In genomic region chr1:165461681-165462080, GRCm38 (mm10) we compare ENCODE assay signal across 8 mouse cellular contexts. TPM values are rescaled to one million over a fixed set of nuclear protein-coding genes. Genes with fewer than 3 reads are reported as not detected.
DNase-seq lines count a peak whose midpoint lies in the region; ATAC-seq lines count a peak whose summit lies in the region.

No protein-coding gene starts in this region.

- WGBS in heart, embryonic 12.5 days: 1% methylated on average over 9 of the region's 9 CpGs
- WGBS in midbrain, embryonic 15.5 days: 4% methylated on average over 9 of the region's 9 CpGs

- no peaks in the 10 kb centered on the region for H3K27me3 ChIP-seq in heart, embryonic 12.5 days (replicated peaks)
- no peaks in the 10 kb centered on the region for H3K27me3 ChIP-seq in midbrain, embryonic 15.5 days (replicated peaks)

- H3K4me2 ChIP-seq in heart, embryonic 12.5 days: peak overlapping the region; percentile 87
- peak overlapping the region; percentile 73 for H3K4me2 ChIP-seq in midbrain, embryonic 15.5 days

- H3K9me3 ChIP-seq in heart, embryonic 12.5 days (replicated peaks): no peaks in the 10 kb centered on the region
- H3K9me3 ChIP-seq in midbrain, embryonic 15.5 days: no peaks in the 10 kb centered on the region

- peak overlapping the region; percentile 83 for H3K9ac ChIP-seq in heart, embryonic 12.5 days
- peak overlapping the region; percentile 62 for H3K9ac ChIP-seq in midbrain, embryonic 15.5 days

- peak; percentile 70 for DNase-seq in cerebellum, adult 9-11 months
- DNase-seq in cerebellum, postnatal 36 days: no peak
- DNase-seq in ES-CJ7 (ENCODE audit: low read depth, low spot score) (peak; percentile 34), MN1 (ENCODE audit: low spot score) (no peak)
- DNase-seq in kidney, postnatal 25 days: peak; percentile 51 to 81
- DNase-seq in embryo, embryonic 11 days: no peak

- no peaks in the 10 kb centered on the region for H3K36me3 ChIP-seq in heart, embryonic 12.5 days
- no peaks in the 10 kb centered on the region for H3K36me3 ChIP-seq in midbrain, embryonic 15.5 days (replicated peaks)

- peak overlapping the region; percentile 93 for H3K27ac ChIP-seq in heart, embryonic 12.5 days (ENCODE audit: poor library complexity, severe bottlenecking)
- H3K27ac ChIP-seq in midbrain, embryonic 15.5 days: peak overlapping the region; percentile 98

- peak overlapping the region; percentile 80 for H3K4me3 ChIP-seq in heart, embryonic 12.5 days
- peak overlapping the region; percentile 97 for H3K4me3 ChIP-seq in midbrain, embryonic 15.5 days

- peaks cover 4% of the 10 kb centered on the region for H3K4me1 ChIP-seq in heart, embryonic 12.5 days (replicated peaks)
- peaks cover 20% of the 10 kb centered on the region for H3K4me1 ChIP-seq in midbrain, embryonic 15.5 days

- ATAC-seq in heart, embryonic 12.5 days (ENCODE audit: insufficient number of reproducible peaks, low FRiP score): no peak
- no peak for ATAC-seq in midbrain, embryonic 15.5 days (replicated peaks)

RNA-seq across cellular contexts. Expression of gene Mpc2, which starts 1.2 kb away (rescaled TPM):
- 226 TPM in 2 replicates for polyA plus RNA-seq in heart, embryonic 12.5 days (2016; fragmentation: Nextera tagmentation; extraction: Ambion mirVana)
- 175 and 185 TPM in 2 replicates for polyA plus RNA-seq in midbrain, embryonic 15.5 days (2015; fragmentation: Nextera tagmentation; extraction: Ambion mirVana)

RNA-seq across cellular contexts. Expression of gene Dcaf6, which starts 1.4 kb away (rescaled TPM):
- 17.9 and 18.7 TPM in 2 replicates for polyA plus RNA-seq in heart, embryonic 12.5 days (2016; fragmentation: Nextera tagmentation; extraction: Ambion mirVana)
- 15.4 and 16.7 TPM in 2 replicates for polyA plus RNA-seq in midbrain, embryonic 15.5 days (2015; fragmentation: Nextera tagmentation; extraction: Ambion mirVana)

RNA-seq across cellular contexts. Expression of gene Adcy10, which starts 23.3 kb away (rescaled TPM):
- not detected in 2 replicates for polyA plus RNA-seq in heart, embryonic 12.5 days (2016; fragmentation: Nextera tagmentation; extraction: Ambion mirVana)
- polyA plus RNA-seq in midbrain, embryonic 15.5 days (2015; fragmentation: Nextera tagmentation; extraction: Ambion mirVana): 0.09 and 0.28 TPM in 2 replicates

Comparison
In these comparisons a context has a peak if more than half of its experiments do, and no peak if none do; other contexts are left out.
1. DNase-seq: peak in cerebellum, adult 9-11 months (single experiment), ES-CJ7 (single experiment) and kidney, postnatal 25 days (2 of 2); none in cerebellum, postnatal 36 days (0 of 2), MN1 (single experiment) and embryo, embryonic 11 days (single experiment).